Mouse (Mus musculus) stomach, postnatal 0 days (tissue): ENCODE data around the gene Adgrg6.

ENCODE experiments used
- CTCF ChIP-seq: IDR thresholded peaks from 2 replicates; pipeline ENCODE4 v1.5.1; 2016; ENCODE audit warnings: antibody characterized with exemption, low read depth, mild to moderate bottlenecking, moderate library complexity
- EP300 ChIP-seq: optimal IDR thresholded peaks from 2 replicates; pipeline ENCODE3; 2016; ENCODE audit warnings: antibody characterized with exemption

DNA sequence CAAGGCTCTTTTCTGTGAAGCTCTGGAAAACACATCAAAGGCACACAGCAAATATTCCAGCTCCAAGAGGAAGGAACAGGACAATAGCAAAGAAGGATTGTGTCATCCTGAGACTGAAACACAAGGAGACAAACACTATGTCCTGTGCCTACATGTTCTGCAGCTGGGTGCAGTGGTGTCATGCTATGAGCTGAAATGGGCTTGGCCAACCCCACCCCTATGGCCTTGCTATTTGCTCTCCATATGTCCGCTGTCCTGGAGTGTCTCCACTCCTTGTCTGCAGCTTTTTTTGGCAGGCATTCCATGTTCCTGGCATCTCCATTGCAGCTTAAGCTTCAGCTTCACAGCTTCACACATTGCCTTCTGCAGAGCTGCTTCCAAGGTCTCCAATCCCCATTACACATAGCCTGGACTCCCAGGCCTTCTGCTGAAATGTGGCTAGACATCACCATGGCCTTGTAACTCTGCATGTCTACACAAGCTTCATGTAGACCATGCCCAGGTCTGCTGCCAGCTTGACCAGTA is 180.3 kb downstream of the Adgrg6 start:
- TF ChIP-seq EP300 (no peak), CTCF (no peak)
